Mouse (Mus musculus) liver, embryonic 14 days (tissue): Measurements from ENCODE around the gene Snrnp27. TPM values are rescaled to one million over a fixed set of nuclear protein-coding genes. Genes with fewer than 3 reads are reported as not detected.

ENCODE experiments used
- polyA plus RNA-seq: library from polyadenylated mRNA; depleted of rRNA; stranded (reverse); fragments of >200 nt; gene quantifications from 2 replicates; pipeline ENCODE4 v1.2.3, GENCODE M21; 2012; rRNA removed

Snrnp27 gene
- polyA plus RNA-seq, result 29.8 and 30.0 TPM in 2 replicates

DNA sequence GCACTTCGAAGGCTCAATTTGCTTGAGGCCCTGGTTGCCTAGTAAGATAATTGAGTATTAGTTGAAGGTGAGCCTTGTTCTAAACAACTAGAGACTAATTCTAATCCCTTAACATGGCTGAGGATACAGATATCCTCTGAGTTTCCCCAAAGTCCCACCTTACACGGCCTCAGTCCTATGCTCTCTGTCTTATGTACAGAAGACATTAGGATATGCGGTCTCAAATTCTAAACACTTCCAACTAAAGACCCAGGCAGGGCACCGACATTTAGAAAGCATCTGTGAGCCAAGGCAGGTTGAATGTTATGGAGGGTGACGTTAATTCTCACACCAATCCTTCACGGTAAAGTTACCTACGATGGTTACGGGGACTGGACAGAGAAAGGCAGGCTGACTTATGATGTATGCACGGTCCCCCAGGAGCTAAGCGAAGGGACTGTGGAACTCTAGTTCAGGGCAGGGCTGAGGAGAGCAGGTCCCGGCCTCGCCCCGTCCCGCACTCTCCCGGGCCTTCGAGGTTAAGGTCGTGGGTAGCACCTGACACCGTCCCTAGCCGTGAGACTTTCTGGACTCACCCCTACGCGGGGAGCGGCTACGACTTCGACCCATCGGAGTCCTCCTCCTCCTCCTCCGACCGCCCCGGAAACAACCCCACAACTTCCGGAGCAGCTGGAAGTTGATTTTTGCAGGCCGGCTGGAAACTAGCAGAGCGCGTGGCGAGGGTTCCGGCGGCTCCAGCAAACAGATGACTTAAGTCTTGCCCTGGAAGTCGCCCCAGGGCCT, at the start of gene Snrnp27:
TSS of gene Snrnp27 (minus strand) at position 651 of the 783 bp plus-strand sequence.

GRCm38 (mm10) chr6:86733183-86733876, 49.0 kb upstream of the Snrnp27 start, which contains the start of gene Gmcl1:
Gmcl1 (minus strand) TSS chr6:86733383.

DNA sequence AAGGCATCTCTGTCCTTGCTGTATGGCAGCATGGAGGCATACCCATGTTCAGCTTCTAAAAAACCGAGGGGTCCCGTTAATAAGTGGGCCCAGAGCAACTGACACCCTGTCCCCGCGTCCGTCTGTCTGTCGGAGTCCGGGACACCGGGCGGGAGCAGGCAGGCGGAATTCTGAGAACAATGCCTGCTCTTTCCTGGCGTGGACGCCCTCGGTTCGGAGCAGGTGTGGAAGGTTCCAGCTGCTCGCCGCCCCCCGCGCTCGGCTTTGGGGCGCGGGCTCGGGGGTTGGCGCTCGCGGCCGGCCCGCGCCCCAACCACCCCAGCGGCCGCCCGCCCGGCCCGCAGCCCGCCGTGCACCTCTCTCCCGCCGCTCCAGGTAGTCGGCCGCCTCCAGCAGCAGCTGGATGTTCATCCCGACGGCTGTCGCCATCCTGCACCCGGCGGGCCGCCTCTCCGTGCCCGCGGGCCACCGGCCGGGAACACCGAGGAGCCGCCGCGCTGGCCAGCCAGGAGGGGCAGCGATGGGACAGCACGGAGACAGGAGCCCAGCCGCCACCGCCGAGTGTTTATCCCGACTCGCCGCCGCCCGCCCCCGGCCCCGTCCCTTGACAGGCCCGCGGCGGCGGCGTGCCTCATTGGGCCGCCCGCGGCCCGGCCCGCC, 15.6 kb downstream of the Snrnp27 start, which contains the start of gene Mxd1:
TSS of gene Mxd1 (minus strand) at position 582 of the 660 bp plus-strand sequence.

DNA sequence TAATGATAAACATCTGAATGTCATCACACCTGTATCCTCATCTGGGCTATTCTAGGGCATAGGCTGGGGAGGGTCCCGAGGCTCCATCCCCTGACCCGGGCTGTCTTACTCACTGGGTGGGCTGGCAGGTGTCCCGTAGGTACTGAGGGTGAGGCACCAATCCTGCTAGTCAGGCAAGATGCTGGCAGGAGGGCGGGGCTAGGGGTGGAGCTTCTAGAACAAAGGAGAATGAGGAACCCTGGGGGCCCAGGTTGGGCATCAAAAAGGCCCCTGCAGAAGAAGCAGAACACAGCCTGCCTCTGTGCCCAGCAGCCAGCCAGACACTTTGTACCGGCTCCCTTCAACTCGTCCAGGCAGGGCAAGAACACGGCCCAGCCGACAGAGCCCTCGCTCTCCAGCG, 56.4 kb downstream of the Snrnp27 start, which contains the start of gene Asprv1:
TSS of gene Asprv1 (plus strand) at position 219 of the 400 bp plus-strand sequence.

Other genes with a start within 250 kb of the Snrnp27 start
- 6.9 and 7.3 TPM in 2 replicates for gene C87436, start 246.1 kb downstream of the Snrnp27 start, polyA plus RNA-seq
- 112 and 145 TPM in 2 replicates for gene Pcbp1, start 158.2 kb downstream of the Snrnp27 start, polyA plus RNA-seq
- gene Asprv1, start 56.4 kb downstream of the Snrnp27 start, polyA plus RNA-seq, result 0.37 and 0.38 TPM in 2 replicates
- gene Mxd1, start 15.4 kb downstream of the Snrnp27 start, polyA plus RNA-seq, result 16.3 and 20.2 TPM in 2 replicates
- gene Gmcl1, start 48.9 kb upstream of the Snrnp27 start, polyA plus RNA-seq, result 4.9 and 5.4 TPM in 2 replicates
- 15.2 and 18.2 TPM in 2 replicates for gene Anxa4, start 109.1 kb upstream of the Snrnp27 start, polyA plus RNA-seq
- 2.1 and 2.8 TPM in 2 replicates for gene Aak1, start 165.0 kb upstream of the Snrnp27 start, polyA plus RNA-seq